Mouse (Mus musculus): ENCODE results near the gene Spc25.

The Spc25 gene

GRCm38 (mm10) chr2:69205791-69206351, at the start of gene Spc25:
Gene Spc25 (minus strand): TSS chr2:69206194.
- DNase-seq (ENCODE audit: low spot score in 2 of 2): peak; percentile 89 to 91

DNA sequence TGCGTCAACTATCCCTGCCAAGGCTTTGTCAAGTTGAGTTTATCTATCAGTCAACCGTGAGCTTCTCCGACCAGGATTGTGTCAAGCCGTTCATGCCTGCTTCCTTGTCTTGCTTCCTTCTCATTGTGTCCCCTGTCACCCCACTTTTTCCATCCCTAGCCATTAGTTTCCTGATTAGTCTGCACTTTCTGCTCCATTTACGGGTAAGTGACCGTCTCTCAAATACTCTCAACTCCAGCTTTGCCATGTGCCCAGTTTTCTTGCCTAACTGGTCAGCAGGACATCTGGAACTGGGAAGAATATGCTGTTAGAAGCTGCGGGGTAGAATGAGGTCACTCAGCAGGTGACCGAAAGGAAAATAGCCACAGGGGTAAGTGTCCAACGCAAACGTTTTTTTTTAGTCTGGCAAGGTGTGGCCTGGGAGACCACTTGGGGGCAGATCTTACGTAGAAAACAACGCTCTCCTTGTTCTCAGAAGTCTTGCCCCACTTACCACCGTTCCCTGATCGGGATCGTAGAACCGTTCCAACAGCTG, 42.3 kb upstream of the Spc25 start:
- DNase-seq (ENCODE audit: low spot score in 2 of 2): no peak

GRCm38 (mm10) chr2:69247081-69247480, 41.1 kb upstream of the Spc25 start:
- no peak for DNase-seq (ENCODE audit: low spot score in 2 of 2)

GRCm38 (mm10) chr2:69244924-69245323, 38.9 kb upstream of the Spc25 start:
- no peak for DNase-seq (ENCODE audit: low spot score in 2 of 2)

DNA sequence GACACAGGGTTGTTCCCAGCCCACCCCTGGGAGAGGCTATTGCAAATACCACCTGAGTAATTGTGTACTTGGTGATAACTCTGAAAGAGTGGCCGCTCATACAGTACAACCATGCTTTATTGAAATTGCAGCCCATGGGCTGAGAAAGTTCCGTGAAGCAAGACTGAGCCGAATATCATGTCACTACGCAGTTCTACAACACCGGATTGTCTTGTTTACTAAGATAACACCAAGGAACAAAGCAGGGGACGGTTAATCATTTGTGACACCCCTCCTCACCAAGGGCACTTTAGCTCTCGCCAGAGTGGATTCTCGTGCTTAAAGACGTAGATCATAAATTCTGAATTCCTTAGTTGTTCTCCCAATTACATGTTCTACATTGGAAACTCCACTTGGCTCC, 33.3 kb upstream of the Spc25 start:
- no peak for DNase-seq (ENCODE audit: low spot score in 2 of 2)

DNA sequence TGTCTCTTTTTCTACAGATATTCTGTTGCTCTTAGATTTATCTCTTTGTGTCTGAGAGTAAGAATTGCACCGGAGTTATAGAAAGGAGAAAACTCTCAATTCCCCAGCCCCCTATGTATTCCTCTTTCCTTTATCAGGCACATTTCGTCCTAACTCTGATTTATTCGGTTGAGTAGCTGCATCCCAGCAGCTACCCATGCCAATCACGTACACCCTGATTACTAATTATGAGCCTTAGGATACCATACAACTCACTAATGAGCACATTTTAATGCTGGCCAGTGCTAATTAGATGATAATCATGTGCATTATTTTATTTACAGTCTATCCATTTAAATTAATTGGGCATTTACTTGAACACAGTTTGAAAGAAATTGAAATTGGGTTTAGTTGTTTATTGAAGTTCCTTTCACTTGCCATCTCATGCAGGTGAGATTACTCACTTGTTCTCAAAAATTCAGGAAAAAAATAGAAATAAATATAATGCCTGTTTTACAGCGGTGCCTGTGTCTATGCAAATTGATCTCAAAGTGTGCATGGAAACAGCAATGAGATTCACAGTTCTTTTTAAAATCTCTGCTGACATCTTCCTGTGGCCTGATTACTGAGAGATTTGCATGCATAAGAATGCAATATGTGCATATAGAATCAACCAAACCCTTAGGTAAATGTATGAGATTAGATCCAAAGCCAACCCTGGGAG, 29.1 kb upstream of the Spc25 start:
- no peak for DNase-seq (ENCODE audit: low spot score in 2 of 2)

GRCm38 (mm10) chr2:69232101-69232500, 26.1 kb upstream of the Spc25 start:
- DNase-seq (ENCODE audit: low spot score in 2 of 2): no peak

- no peak for DNase-seq (ENCODE audit: low spot score in 2 of 2)
These were observed 24.1 kb upstream of the Spc25 start for GRCm38 (mm10) chr2:69230137-69230536.

- no peak for DNase-seq (ENCODE audit: low spot score in 2 of 2)
These were observed 22.6 kb upstream of the Spc25 start for GRCm38 (mm10) chr2:69228635-69229034.

- DNase-seq (ENCODE audit: low spot score in 2 of 2): no peak
These were observed 20.9 kb upstream of the Spc25 start for GRCm38 (mm10) chr2:69226876-69227275.

DNA sequence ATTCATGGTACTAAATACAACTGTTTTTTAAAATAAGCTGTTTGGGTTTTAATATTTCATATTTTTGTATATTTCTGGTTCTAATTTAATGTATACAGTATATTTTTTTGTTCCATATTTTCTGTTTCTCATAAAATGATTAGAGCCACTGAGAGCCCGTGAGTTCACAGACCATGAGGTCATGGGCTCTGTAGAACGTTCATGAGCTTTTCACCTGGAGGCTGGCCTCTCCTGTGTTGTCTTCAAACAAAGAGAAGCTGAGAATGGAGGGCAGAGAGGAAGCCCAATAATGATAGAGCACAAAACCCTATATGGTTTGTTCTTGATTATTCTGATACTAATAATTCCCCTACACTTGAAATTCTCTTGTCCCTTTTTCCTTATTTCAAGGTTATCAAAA, 18.7 kb upstream of the Spc25 start:
- DNase-seq (ENCODE audit: low spot score in 2 of 2): no peak

DNA sequence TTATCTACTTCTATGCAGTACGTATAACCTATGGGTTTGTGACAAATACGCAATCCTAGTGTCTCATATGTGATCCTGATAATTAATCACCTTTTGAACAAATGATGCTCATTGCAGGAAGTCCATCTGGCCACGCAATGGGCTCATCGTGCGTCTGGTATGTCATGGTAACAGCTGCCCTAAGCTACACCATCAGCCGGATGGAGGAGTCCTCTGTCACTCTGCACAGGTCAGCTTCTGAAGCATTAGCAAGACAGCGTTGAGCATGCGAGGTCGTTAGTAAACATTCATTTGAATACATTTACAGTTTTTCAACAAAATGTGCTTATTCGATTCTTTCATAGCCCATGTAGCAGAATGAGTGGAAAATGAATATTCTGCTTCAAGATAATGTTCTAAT, 16.8 kb upstream of the Spc25 start:
- DNase-seq (ENCODE audit: low spot score in 2 of 2): no peak

- no peak for DNase-seq (ENCODE audit: low spot score in 2 of 2)
These were observed 15.9 kb upstream of the Spc25 start for GRCm38 (mm10) chr2:69221868-69222416.

DNA sequence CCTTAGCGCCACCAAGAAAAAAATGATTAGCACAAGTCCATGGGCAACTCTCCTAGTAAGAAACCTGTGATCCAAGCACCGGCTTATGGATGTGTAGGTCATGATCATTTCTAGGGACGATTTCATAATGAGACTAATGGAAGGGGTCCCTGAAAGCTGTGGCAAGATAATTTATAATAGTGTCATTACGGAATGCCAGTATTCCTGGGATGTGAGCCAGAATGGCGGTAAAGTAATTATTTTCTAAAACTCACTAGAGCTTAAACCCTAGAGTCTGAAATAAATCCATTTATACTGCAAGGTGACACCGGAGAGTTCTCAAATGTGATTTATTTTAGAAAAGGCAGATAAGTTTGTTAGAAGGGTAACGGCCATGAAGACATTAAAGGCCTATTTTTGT, 9.2 kb upstream of the Spc25 start:
- no peak for DNase-seq (ENCODE audit: low spot score in 2 of 2)

GRCm38 (mm10) chr2:69212652-69213051, 6.7 kb upstream of the Spc25 start:
- no peak for DNase-seq (ENCODE audit: low spot score in 2 of 2)

GRCm38 (mm10) chr2:69210773-69211172, 4.8 kb upstream of the Spc25 start, which contains the start of gene G6pc2:
Gene G6pc2 (plus strand): TSS chr2:69211073.
- DNase-seq (ENCODE audit: low spot score in 2 of 2): no peak

DNA sequence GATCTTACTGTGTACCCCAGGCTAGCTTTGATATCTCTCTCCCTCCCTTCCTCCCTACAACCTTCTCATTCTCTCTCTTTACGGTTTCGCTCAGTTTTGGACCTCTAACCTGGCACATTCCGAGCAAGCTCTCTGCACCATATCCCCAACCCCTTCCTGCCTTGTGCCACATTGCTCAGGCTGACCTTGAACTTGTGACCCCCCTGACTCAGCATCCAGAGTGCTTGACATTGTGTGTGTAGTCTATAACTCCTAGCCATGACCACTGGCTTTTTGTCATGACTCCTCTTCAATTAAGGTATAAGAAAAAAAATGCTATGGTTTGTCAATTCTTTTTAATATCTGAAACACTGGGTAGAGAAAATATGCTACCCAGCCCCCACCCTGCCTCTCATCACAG, 3.7 kb upstream of the Spc25 start:
- DNase-seq (ENCODE audit: low spot score in 2 of 2): no peak

DNA sequence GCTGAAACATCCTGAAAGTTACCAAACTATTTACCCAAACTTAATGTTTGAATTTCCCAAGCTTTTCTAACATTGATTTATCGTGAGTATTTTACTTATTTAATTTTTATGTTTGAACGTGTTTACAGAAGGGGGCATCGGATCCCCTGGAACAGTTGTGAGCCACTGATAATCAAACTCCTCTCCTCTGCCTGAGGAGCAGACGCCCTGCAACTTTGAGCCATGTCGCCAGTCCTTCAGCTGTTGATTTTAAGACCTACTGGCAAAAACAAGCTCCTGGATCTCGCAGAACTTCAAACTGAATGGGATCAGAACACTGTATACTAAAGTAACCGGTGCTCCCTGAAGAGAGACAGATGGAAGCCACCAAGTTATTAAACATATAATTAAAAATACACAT, 529 bp upstream of the Spc25 start:
- no peak for DNase-seq (ENCODE audit: low spot score in 2 of 2)

DNA sequence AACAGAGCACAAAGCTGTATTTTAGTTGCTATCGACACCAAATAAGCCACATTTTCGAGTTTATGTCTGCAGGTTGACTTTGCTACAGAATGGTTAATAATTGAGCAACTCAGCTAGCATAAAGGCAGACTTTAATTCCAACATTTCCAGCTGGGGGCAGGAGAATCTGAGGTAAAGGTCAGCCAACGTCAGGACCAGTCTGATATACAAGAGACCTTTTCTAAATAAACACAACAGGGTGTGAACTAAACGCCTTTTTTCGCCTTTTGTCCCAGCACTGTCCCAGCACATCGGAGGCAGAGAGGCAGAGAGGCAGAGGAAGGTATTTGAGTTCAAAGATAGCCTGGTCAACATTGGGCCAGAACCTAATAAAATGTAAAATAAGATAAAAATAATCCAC, 809 bp downstream of the Spc25 start:
- no peak for DNase-seq (ENCODE audit: low spot score in 2 of 2)

DNA sequence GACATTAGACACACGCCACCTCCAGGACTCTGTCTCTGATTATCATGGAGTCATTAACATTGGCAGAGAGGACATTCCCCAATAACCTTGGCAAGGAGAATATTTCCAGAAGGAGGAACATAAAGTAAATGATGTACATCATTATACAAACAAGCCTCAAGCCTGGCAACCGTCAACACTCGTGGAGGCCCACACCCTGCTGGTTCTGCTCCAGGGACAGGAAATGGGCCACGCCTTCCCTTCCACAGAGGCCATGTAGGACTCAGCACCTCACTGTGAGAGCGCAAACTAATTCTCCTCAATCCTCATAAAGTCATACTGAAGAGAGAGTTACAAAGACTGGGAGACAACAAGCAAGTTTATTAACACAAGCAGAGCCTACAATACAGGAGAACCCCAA, 12.4 kb downstream of the Spc25 start:
- DNase-seq (ENCODE audit: low spot score in 2 of 2): no peak

- no peak for DNase-seq (ENCODE audit: low spot score in 2 of 2)
These were observed 14.9 kb downstream of the Spc25 start for GRCm38 (mm10) chr2:69191059-69191458.

DNA sequence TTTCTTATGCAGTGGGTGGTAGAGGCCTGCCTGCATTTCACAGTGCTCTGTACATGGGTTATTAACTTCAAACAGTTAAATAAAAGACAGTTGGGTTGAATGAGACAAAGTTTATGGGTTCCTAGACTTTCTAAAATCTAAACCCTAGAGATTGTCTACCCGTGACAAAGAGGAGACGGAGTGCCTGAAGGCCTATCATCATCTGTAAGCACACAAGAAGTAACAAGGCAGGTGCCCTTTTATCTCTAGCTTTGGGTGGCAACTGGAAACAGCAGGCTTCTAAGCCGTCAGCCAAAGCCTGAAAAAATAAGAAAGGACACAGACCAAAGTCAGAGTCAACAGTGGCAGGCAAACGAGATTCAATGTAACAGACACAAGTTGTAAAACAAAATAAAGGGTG, 16.8 kb downstream of the Spc25 start:
- DNase-seq (ENCODE audit: low spot score in 2 of 2): no peak

DNA sequence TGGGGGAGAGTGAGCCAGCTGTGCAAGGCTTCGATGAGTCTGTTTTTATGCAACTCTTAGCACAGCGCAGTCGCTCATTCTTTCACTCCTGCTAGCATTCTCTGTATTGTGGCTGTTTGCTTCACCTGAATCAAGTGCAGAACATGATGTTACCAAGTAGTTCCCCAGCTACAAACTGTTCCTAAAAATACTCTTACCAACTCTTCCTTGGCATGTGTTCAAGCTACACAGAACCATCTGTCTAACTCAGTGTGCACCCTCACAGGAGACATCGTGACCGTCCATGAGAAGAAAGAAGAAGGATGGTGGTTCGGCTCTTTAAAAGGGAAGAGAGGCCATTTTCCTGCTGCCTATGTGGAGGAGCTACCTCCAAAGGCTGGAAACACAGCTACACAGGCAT, 17.3 kb downstream of the Spc25 start:
- no peak for DNase-seq (ENCODE audit: low spot score in 2 of 2)

All from thymus, postnatal 10 days (tissue).